Mouse (Mus musculus) gastrocnemius, postnatal 36 days (tissue): ENCODE measurements around the gene Gpr55. TPM values are rescaled to one million over a fixed set of nuclear protein-coding genes. Genes with fewer than 3 reads are reported as not detected.

Experiments
- DNase-seq, 2 experiments: peaks; one replicate each; pipeline ENCODE4 v3.0.0; 2022
- intact Hi-C: fragments of 180-260 bp; cut with DNase I; formaldehyde crosslinking; loops from one replicate; pipeline ENCODE4 v1.15.1; 2025
- total RNA-seq, 2 experiments: library from RNA; stranded (reverse); gene quantifications; 2 replicates each; pipeline ENCODE4 v1.2.3; 2021

The Gpr55 gene
- total RNA-seq, 2 experiments from 2014 or later = not detected

GRCm38 (mm10) chr1:85959129-85959888 lies 1.5 kb downstream of the Gpr55 start:
- intact Hi-C loops = no loop called here
- no peak for DNase-seq

- intact Hi-C loops = no loop called here
- no peak for DNase-seq
These were observed 2.7 kb downstream of the Gpr55 start for GRCm38 (mm10) chr1:85957942-85958619.

GRCm38 (mm10) chr1:85957290-85957689 lies 3.5 kb downstream of the Gpr55 start:
- no peak for DNase-seq
- intact Hi-C loops = no loop called here

GRCm38 (mm10) chr1:85955150-85955549 lies 5.7 kb downstream of the Gpr55 start:
- intact Hi-C loops = no loop called here
- no peak for DNase-seq

- intact Hi-C loops = no loop called here
- no peak for DNase-seq
These were observed 11.6 kb downstream of the Gpr55 start for GRCm38 (mm10) chr1:85949085-85949684.

DNA sequence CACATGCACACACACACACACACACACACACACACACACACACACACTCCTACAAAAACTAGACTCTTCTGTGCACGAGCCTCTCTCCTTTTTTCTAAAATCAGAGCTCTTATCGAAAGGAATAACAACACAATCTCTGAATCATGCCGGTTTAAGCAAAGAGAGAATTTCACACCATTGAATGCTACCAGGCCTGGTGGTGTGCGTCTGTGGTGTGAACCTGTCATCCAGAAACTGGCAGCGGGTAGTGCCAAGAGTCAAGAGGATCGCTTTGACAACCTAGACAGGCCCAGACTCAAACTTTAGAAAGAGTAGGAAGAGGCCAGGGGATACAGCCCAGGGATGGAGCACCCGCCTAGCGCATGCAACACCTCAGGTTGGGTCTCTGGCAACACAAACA lies 18.5 kb downstream of the Gpr55 start:
- no peak for DNase-seq
- intact Hi-C loops = no loop called here

DNA sequence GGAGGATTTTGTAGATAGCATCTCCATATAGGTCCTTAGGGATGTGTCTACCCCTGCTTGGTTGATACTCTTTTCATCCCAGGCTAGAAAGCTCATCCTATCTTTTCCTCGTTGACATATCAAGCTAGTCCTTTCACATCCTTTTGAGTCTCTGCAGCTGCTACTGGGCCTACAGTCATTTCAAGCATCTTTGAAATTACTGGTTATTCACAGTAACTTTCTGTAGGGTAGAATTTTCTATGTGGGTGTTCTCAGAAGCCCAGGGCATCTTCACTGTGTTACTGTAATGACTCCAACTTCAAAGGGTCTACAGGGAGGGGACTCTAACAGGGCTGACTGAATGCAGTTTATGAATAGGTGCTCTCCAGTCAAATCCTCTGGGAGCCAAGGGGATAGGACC lies 23.5 kb downstream of the Gpr55 start:
- intact Hi-C loops = no loop called here
- no peak for DNase-seq

DNA sequence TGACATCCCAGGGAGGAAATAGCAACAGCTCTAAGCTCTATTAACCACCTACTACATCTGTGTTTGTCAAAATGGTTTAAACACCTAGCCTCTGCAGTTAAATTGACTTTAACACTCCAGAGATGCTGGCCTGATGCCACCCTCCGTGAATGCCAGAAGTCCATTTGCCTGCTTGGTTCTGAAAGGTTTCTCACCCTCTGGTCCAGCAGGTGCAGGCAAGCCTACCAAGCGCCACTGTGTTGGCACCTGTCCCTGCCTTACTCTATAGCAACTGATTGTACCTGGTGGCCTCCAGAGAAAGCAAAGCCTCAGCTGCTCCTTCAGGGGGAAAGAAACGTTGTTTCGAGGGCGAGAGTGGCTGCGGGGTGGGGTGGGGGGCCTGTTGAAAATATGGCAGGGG lies 24.5 kb downstream of the Gpr55 start:
- intact Hi-C loops = no loop called here
- DNase-seq = no peak

GRCm38 (mm10) chr1:85935148-85935852 lies 25.5 kb downstream of the Gpr55 start:
- intact Hi-C loops = no loop called here
- peak in 1 of 2 experiments; percentile 27 for DNase-seq

DNA sequence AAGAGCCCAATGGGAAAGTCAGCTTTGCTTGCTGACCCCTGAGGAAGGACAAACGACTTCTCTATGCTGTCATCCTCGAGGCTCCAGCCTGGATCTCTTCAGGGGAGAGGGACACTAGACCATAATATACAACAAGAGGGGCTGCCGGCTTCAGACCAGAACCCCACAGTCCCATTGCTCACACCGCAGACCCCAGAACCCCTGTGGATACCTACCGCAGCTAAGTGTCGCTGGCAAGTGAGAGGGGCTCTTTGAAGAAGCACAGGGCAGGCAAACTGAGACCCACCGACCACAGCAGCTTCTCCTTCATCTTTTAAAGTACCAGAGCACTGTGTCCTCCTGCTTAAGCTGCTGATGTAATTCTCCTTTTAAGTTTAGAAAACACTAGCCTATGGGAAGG lies 26.2 kb downstream of the Gpr55 start:
- no peak for DNase-seq
- intact Hi-C loops = loop anchor here (5.0 kb wide), 1 partner anchor 82 kb away; no protein-coding TSS in a partner anchor

GRCm38 (mm10) chr1:85933631-85934465 lies 27.0 kb downstream of the Gpr55 start:
- intact Hi-C loops = loop anchor here (2.0 to 5.0 kb wide), 2 partner anchors 73 to 82 kb away; no protein-coding TSS in a partner anchor

GRCm38 (mm10) chr1:85933226-85933625 lies 27.6 kb downstream of the Gpr55 start:
- intact Hi-C loops = loop anchor here (2.0 to 5.0 kb wide), 2 partner anchors 74 to 81 kb away; no protein-coding TSS in a partner anchor
- DNase-seq = no peak

More at GRCm38 (mm10) chr1:85933631-85934465, 27.0 kb downstream of the Gpr55 start:
- no peak for DNase-seq

DNA sequence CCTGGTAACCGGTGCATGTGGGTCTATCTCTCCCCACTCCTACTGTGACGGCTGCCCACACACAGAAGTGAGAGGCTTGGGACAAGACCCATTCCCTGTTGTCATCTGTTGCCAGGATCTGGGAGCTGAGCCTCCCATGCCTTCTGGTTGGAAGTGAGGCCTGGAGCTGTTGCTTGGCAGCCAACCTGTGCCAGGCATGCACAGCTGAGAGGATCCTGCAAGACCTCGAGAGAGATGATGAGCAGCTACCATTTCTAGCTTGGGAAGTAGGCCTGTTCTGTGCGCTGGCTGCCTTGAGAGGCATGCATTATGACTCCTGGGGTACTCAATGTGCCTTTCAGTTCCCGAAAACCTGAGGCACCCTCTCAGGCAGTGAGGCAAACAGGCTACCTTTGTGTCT lies 29.6 kb downstream of the Gpr55 start:
- DNase-seq = no peak
- intact Hi-C loops = loop anchor here (5.0 kb wide), 1 partner anchor 79 kb away; no protein-coding TSS in a partner anchor

- intact Hi-C loops = no loop called here
- DNase-seq = no peak
These were observed 31.4 kb downstream of the Gpr55 start for GRCm38 (mm10) chr1:85929406-85929805.

GRCm38 (mm10) chr1:85928688-85929065 lies 32.1 kb downstream of the Gpr55 start:
- intact Hi-C loops = no loop called here
- DNase-seq = no peak

DNA sequence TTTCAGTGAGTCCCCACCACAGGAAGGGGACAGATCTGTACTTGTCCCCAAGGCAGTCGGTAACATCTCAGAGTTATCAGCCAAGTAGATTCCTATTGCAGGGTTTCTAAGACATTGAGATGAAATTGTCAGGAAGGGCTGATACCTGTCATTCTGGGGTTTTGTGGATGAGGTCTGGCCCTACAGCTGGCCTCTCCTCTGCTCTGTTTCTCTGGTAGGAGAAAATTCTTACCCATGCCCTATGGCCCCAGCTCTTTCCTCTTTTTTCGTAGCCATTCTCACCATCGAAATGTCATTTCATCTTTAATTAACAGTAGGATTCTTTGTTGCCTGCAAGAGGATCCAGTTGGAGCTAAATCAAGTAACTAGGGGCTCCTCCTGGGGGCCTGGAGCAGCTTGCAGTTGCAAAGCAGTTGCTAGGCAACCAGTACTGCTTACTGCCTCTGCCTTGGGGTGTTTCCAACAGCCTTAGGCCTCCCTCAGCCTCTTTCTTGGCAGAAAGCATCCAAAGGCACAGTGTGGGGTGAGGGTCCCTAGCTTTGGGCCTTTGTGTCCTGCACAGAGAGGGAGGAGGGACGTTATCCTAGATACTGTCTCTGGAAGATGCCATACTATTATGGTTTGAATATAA lies 32.6 kb downstream of the Gpr55 start, which contains the start of gene 4933407L21Rik:
Gene 4933407L21Rik, plus strand, starts transcription at position 427 of the 631 bp plus-strand sequence.
- no peak for DNase-seq

GRCm38 (mm10) chr1:85925183-85925582 lies 35.6 kb downstream of the Gpr55 start:
- intact Hi-C loops = no loop called here
- DNase-seq = no peak

More for the DNA sequence above, 32.6 kb downstream of the Gpr55 start, which contains the start of gene 4933407L21Rik:
- intact Hi-C loops = no loop called here

- intact Hi-C loops = no loop called here
- DNase-seq = no peak
These were observed 38.0 kb downstream of the Gpr55 start for GRCm38 (mm10) chr1:85922865-85923211.

DNA sequence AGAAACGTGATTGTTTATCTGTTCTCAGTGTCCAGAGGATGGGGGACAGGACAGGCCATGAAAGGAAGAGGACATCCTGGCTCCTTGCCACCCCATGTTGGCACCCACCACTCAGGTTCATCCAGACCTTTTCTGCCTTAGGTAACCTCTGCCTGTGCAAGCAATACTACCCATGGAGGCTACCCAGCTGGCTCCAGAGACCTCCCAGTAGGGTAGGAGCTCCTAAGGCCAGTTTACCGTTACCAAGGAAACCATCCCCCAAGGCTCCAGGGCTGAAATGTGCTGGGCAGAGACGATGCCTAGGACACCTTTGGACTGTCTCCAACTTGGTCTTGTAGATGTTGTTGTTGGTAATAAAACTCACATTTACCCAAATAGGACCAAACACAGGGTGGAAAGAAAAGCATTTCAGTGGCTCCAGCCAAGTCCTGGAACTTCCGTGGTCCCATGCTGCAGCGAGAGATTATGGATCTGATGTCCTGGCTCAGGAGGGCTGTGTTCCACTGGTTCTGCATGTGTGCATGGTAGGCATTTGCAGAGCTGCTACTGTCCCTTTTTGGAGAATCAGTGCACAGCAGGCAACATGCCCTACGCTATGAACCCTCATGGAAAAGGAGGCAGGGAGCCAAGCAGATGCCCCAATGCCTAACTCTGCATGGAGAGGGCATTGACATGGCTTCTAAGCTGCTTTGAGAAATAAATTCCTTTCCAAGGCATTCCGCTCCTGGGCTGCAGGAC lies 38.5 kb downstream of the Gpr55 start:
- DNase-seq = no peak
- intact Hi-C loops = no loop called here
